Mouse (Mus musculus) liver, embryonic 12.5 days (tissue): ENCODE measurements around the gene Pnpla7. TPM values are rescaled to one million over a fixed set of nuclear protein-coding genes. Genes with fewer than 3 reads are reported as not detected.

Experiments used
- ATAC-seq: fragments of 200-750 bp; cut with Nextera tagmentation; 2 replicates; pipeline ENCODE4 v1.8.0; 2017; ENCODE audit warnings: moderate number of reproducible peaks, mild to moderate bottlenecking, moderate library complexity
- H3K27ac ChIP-seq: fragments of 300-500 bp; sonication (generic); 2 replicates; pipeline ENCODE4 v1.5.1; 2016; ENCODE audit warnings: mild to moderate bottlenecking
- H3K27me3 ChIP-seq: fragments of 300-500 bp; sonication (generic); replicated peaks from 2 replicates; pipeline ENCODE4 v1.6.1; 2016; ENCODE audit warnings: mild to moderate bottlenecking, moderate library complexity
- H3K36me3 ChIP-seq: fragments of 300-500 bp; sonication (generic); 2 replicates; pipeline ENCODE4 v1.6.1; 2016; ENCODE audit warnings: mild to moderate bottlenecking, moderate library complexity
- H3K4me1 ChIP-seq: fragments of 300-500 bp; sonication (generic); 2 replicates; pipeline ENCODE4 v1.6.1; 2016
- H3K4me2 ChIP-seq: fragments of 300-500 bp; sonication (generic); 2 replicates; pipeline ENCODE4 v1.6.1; 2016; ENCODE audit warnings: mild to moderate bottlenecking, moderate library complexity
- H3K4me3 ChIP-seq: fragments of 300-500 bp; sonication (generic); 2 replicates; pipeline ENCODE4 v1.5.1; 2016; ENCODE audit warnings: mild to moderate bottlenecking, moderate library complexity
- H3K9ac ChIP-seq: fragments of 300-500 bp; sonication (generic); 2 replicates; pipeline ENCODE4 v1.6.1; 2016; ENCODE audit warnings: mild to moderate bottlenecking, moderate library complexity
- H3K9me3 ChIP-seq: fragments of 300-500 bp; sonication (generic); replicated peaks from 2 replicates; pipeline ENCODE4 v1.6.1; 2016; ENCODE audit warnings: mild to moderate bottlenecking, moderate library complexity
- WGBS: fragments of 180-500 bp; shearing (Covaris S2); methylation state at CpG from one replicate; pipeline ENCODE4 v1.1.7; 2016; ENCODE audit not compliant: insufficient replicate concordance; 5-methylcytosine and 5-hydroxymethylcytosine counted together
- polyA plus RNA-seq: library from polyadenylated mRNA; unstranded; fragments of >200 nt; fragmentation: Nextera tagmentation; extraction: Ambion mirVana; gene quantifications from 2 replicates; pipeline ENCODE4 v1.2.1, GENCODE M21; 2016

Pnpla7 gene
- polyA plus RNA-seq, 1 experiment from 2014 or later: 17.0 TPM

- H3K36me3 ChIP-seq: peaks cover 76% of the 10 kb centered on the region
- no peak overlapping the region for H3K27ac ChIP-seq
- no peak for ATAC-seq
- no peak overlapping the region for H3K9ac ChIP-seq
- WGBS: 82% methylated on average over 3 of the region's 3 CpGs
- H3K27me3 ChIP-seq: no peaks in the 10 kb centered on the region
- peaks cover 2% of the 10 kb centered on the region; the same call in 1 of the 2 replicates for H3K4me1 ChIP-seq
- H3K9me3 ChIP-seq: no peaks in the 10 kb centered on the region
- no peak overlapping the region for H3K4me3 ChIP-seq
- no peak overlapping the region for H3K4me2 ChIP-seq
Measured at GRCm38 (mm10) chr2:25000544-25001235, 24.9 kb downstream of the Pnpla7 start.

DNA sequence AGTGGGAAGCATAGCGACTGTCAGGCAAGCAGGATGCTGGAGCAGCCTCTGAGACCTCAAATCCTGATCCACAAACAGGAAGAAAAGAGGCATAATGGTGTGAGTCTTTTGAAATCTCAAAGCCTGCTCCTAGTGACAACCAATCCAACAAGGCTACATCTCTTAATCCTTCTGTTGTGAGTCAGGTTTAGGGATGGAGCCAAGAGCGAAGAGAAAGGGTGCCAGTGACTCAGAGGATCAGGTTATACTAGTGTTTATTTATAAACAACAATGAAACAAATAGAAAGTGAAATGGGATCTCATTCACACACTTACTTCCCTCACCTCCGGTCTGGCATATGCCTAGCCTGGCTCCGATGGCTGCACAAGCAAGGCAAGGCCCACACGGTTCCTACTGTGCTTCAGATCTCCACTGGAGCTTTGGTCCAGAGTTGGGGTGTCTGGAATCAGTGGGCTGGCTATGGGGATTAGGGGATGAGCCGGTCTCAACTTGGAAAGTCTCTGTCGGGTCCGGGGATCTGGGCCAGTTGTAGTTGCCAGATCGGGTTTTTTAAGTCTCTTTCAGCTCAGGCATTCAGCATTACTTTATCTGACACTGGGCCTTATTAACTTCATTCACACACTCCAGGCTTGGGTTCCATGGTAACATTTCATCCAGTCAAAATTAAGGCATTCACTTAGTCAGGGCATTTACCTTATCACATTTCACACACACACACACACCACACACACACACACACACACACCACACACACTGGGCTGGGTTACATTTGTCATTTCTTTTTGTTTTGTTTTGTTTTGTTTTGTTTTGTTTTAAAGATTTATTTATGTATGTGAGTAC lies 28.3 kb downstream of the Pnpla7 start:
- H3K36me3 ChIP-seq: peaks cover 55% of the 10 kb centered on the region
- no peak overlapping the region for H3K4me3 ChIP-seq
- no peak overlapping the region for H3K27ac ChIP-seq
- 84% methylated on average over 9 of the region's 9 CpGs for WGBS
- no peak overlapping the region for H3K4me2 ChIP-seq
- no peak overlapping the region for H3K9ac ChIP-seq
- no peak for ATAC-seq
- H3K27me3 ChIP-seq: no peaks in the 10 kb centered on the region
- peaks cover 2% of the 10 kb centered on the region; the same call in 1 of the 2 replicates for H3K4me1 ChIP-seq
- no peaks in the 10 kb centered on the region for H3K9me3 ChIP-seq

DNA sequence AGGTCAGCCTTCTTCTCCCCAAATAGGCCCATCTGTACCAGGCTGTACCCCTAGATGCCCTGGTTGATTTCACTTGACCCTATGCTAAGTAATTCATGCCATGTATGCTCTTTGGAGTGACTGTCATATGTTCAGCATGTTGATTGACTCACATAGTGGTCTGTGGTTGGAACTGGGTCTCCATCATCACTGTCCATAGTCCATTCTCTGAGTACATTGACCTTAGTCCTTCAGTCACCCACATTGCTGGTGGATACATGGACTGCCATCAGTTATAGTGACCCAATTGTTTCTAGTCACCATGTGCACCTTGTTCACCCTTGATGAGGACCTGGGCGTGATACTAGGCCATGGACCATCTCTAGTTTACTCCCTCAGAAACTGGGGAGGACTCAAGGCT lies 30.9 kb downstream of the Pnpla7 start:
- H3K4me2 ChIP-seq: no peak overlapping the region
- H3K4me1 ChIP-seq: no peaks in the 10 kb centered on the region
- no peak for ATAC-seq
- no peak overlapping the region for H3K27ac ChIP-seq
- no peak overlapping the region for H3K9ac ChIP-seq
- H3K36me3 ChIP-seq: peaks cover 48% of the 10 kb centered on the region
- no peaks in the 10 kb centered on the region for H3K27me3 ChIP-seq
- no peaks in the 10 kb centered on the region for H3K9me3 ChIP-seq
- 78% methylated on average over 1 of the region's 1 CpGs for WGBS
- no peak overlapping the region for H3K4me3 ChIP-seq

DNA sequence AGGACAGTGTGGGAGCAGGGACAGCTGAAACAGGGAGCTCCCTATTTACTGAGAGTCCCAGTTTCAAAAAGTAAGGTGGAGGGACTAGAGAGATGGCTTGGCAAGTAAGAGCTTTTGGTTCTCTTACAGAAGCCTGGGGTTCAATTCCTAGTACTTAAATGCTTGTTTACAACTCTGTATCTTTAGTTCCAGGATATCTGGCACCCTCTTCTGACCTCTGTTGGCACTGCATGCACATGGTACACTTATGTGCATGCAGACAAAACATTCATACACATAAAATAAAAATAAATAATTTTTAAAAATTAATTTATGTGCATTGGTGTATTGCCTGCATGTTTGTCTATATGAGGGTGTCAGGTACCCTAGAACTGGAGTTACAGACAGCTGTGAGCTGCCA lies 32.4 kb downstream of the Pnpla7 start:
- ATAC-seq: no peak
- no peak overlapping the region for H3K4me2 ChIP-seq
- no peaks in the 10 kb centered on the region for H3K4me1 ChIP-seq

GRCm38 (mm10) chr2:25022678-25023077 lies 46.8 kb downstream of the Pnpla7 start:
- Histone ChIP-seq H3K4me3 (no peak overlapping the region), H3K27me3 (no peaks in the 10 kb centered on the region), H3K9ac (no peak overlapping the region), H3K36me3 (peaks cover 54% of the 10 kb centered on the region), H3K4me2 (no peak overlapping the region), H3K4me1 (peaks cover 10% of the 10 kb centered on the region), H3K9me3 (no peaks in the 10 kb centered on the region), H3K27ac (no peak overlapping the region)
- 73% methylated on average over 1 of the region's 1 CpGs for WGBS
- ATAC-seq: no peak

More for the DNA sequence above, 32.4 kb downstream of the Pnpla7 start:
- no peak overlapping the region for H3K4me3 ChIP-seq
- no peak overlapping the region for H3K27ac ChIP-seq
- peaks cover 42% of the 10 kb centered on the region for H3K36me3 ChIP-seq
- no peaks in the 10 kb centered on the region for H3K27me3 ChIP-seq
- H3K9ac ChIP-seq: no peak overlapping the region
- H3K9me3 ChIP-seq: no peaks in the 10 kb centered on the region

DNA sequence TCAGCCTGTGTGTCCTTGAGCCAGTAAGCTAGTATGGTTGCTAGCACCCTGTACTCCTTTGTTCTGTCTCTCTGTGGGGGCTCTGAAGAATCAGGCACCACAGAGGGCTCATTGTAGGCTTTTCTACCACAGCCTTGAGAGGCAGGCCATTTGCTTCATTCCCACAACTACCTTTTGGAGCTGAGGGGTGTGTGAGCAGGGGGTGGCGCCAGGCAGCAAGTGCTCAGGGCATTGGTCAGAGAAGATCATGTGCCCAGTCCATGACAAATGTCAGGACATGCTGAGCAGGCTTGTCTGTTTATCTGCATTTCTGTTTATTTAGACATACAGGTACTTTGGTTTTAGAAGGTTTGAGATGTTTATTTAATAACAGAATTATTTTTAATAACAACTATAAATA lies 49.3 kb downstream of the Pnpla7 start:
- no peak overlapping the region for H3K4me2 ChIP-seq
- H3K36me3 ChIP-seq: peaks cover 52% of the 10 kb centered on the region
- H3K27ac ChIP-seq: no peak overlapping the region
- WGBS: 70% methylated on average over 1 of the region's 1 CpGs
- H3K9ac ChIP-seq: no peak overlapping the region
- H3K4me1 ChIP-seq: peaks cover 10% of the 10 kb centered on the region
- no peak overlapping the region for H3K4me3 ChIP-seq
- ATAC-seq: no peak
- H3K27me3 ChIP-seq: no peaks in the 10 kb centered on the region
- no peaks in the 10 kb centered on the region for H3K9me3 ChIP-seq

- Histone ChIP-seq H3K4me2 (no peak overlapping the region), H3K4me1 (no peaks in the 10 kb centered on the region), H3K4me3 (no peak overlapping the region), H3K9ac (no peak overlapping the region), H3K36me3 (peaks cover 54% of the 10 kb centered on the region), H3K27me3 (no peaks in the 10 kb centered on the region), H3K27ac (no peak overlapping the region), H3K9me3 (no peaks in the 10 kb centered on the region)
- no peak for ATAC-seq
- WGBS: 89% methylated on average over 4 of the region's 4 CpGs
Measured at GRCm38 (mm10) chr2:25034994-25035393, 59.2 kb downstream of the Pnpla7 start.

DNA sequence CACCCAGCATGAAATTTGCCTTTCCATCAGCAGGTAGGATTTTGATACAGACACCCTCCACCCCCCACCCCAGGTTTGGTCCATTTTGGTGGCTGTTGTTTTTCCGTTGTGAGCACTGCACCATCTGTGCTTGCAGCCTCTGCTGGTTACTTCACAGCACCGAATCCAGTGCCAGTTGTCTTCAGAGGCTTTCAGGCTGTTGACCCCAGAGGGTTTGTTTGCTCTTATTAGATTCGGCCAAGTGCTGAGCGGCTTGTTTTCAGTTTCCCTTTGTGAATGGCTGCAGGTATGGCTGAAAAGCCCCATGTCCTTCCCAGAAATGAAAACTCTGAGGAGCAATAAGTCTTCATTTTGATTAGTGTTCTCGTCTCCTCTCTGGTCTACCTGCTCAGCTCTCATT lies 64.3 kb downstream of the Pnpla7 start:
- Histone ChIP-seq H3K27ac (no peak overlapping the region), H3K9me3 (no peaks in the 10 kb centered on the region), H3K4me3 (no peak overlapping the region), H3K4me1 (no peaks in the 10 kb centered on the region), H3K9ac (no peak overlapping the region), H3K27me3 (no peaks in the 10 kb centered on the region), H3K4me2 (no peak overlapping the region), H3K36me3 (peaks cover 62% of the 10 kb centered on the region)
- ATAC-seq: no peak
- WGBS: 78% methylated on average over 5 of the region's 5 CpGs

DNA sequence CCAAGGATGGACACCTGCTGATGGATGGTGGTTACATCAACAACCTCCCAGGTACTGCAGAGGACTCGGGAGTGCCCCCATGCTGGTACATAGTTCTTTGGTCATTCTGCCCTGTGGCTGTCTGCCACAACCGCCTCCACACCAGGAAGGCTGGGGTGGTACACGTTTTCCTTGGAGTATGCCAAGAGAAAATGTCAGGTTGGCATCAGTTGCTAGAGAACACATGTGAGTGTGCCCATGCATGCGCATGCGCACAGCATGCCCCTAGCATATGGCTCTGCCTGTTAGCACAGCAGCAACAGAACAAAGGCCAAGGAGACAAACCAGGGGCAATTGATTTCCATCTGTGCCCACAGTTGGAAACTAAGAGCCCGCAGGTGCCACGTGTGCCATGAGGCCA lies 75.1 kb downstream of the Pnpla7 start:
- no peak for ATAC-seq
- Histone ChIP-seq H3K27ac (no peak overlapping the region), H3K4me1 (peaks cover 23% of the 10 kb centered on the region), H3K27me3 (no peaks in the 10 kb centered on the region), H3K4me2 (no peak overlapping the region), H3K36me3 (peaks cover 66% of the 10 kb centered on the region), H3K9ac (no peak overlapping the region), H3K4me3 (no peak overlapping the region), H3K9me3 (no peaks in the 10 kb centered on the region)
- WGBS: 84% methylated on average over 7 of the region's 7 CpGs

- H3K36me3 ChIP-seq: peaks cover 62% of the 10 kb centered on the region
- no peak overlapping the region for H3K27ac ChIP-seq
- H3K4me3 ChIP-seq: no peak overlapping the region
- H3K27me3 ChIP-seq: no peaks in the 10 kb centered on the region
- peaks cover 28% of the 10 kb centered on the region for H3K4me1 ChIP-seq
- no peak overlapping the region for H3K9ac ChIP-seq
- ATAC-seq: no peak
- H3K9me3 ChIP-seq: no peaks in the 10 kb centered on the region
- H3K4me2 ChIP-seq: no peak overlapping the region
- WGBS: 75% methylated on average over 8 of the region's 8 CpGs
Measured at GRCm38 (mm10) chr2:25051450-25051849, 75.6 kb downstream of the Pnpla7 start.

- H3K9me3 ChIP-seq: no peaks in the 10 kb centered on the region
- H3K4me1 ChIP-seq: peaks cover 41% of the 10 kb centered on the region
- no peaks in the 10 kb centered on the region for H3K27me3 ChIP-seq
- no peak overlapping the region for H3K4me3 ChIP-seq
- no peak overlapping the region for H3K4me2 ChIP-seq
- H3K9ac ChIP-seq: no peak overlapping the region
- no peak for ATAC-seq
- H3K27ac ChIP-seq: no peak overlapping the region
- 76% methylated on average over 6 of the region's 6 CpGs for WGBS
- peaks cover 62% of the 10 kb centered on the region for H3K36me3 ChIP-seq
Measured at GRCm38 (mm10) chr2:25053101-25053500, 77.3 kb downstream of the Pnpla7 start.

GRCm38 (mm10) chr2:25054221-25055067 lies 78.6 kb downstream of the Pnpla7 start, which contains the start of gene Nsmf:
Nsmf (plus strand) TSS chr2:25054355.
- H3K9ac ChIP-seq: peak within 1 kb of the TSS; percentile 72
- no peaks in the 10 kb centered on the region for H3K9me3 ChIP-seq
- no peaks in the 10 kb centered on the region for H3K27me3 ChIP-seq
- H3K4me2 ChIP-seq: peak within 1 kb of the TSS; percentile 81
- peaks cover 51% of the 10 kb centered on the region for H3K4me1 ChIP-seq
- peak within 1 kb of the TSS; percentile 5; the same call in 1 of the 2 replicates for H3K27ac ChIP-seq
- peak within 1 kb of the TSS; percentile 70 for H3K4me3 ChIP-seq
- ATAC-seq: peak; percentile 86
- H3K36me3 ChIP-seq: peaks cover 53% of the 10 kb centered on the region
- WGBS: 6% methylated on average over 47 of the region's 47 CpGs
